Mouse (Mus musculus): Measurements from ENCODE around the gene Pla2g2f.

The Pla2g2f gene

GRCm38 (mm10) chr4:138716697-138717096 is 40.7 kb downstream of the Pla2g2f start:
- no peak for DNase-seq (ENCODE audit: low spot score in 2 of 2)

DNA sequence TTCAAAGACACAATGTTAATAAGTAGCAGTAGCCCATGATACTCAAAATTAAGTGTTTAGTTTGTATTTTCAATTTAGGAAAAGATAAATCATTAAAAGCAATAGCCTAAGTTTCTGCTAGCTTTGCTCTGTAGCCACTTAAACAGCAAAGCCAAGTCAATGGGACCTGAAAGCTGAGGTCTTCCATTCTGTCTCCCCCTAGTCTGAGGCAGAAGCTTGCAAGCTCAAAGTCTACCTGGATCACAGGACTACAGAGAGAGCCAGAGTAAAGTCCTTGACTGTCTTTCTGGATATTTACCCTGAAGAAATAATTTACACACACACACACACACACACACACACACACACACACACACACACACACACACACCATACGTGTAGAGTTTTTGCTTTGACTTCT is 43.2 kb downstream of the Pla2g2f start:
- no peak for DNase-seq (ENCODE audit: low spot score in 2 of 2)

DNA sequence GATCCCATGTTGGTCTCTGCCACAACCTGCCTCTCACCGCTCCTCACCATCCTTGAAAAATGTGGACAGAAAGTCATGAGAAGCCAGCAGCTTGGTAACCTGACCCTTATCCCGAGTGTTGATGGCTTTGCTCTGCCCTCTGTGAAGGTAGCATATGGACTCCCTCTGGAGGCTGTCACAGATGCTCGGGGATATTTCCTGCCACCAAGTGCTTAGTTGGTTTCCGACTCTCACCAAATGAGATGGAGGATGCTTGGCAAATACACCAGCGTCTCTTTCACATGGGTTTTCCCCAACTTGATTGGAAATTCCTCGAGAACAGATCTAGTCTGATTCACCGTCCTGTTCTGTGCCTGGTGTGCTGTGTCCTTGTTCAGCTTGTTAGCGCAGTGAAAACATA is 44.8 kb downstream of the Pla2g2f start:
- no peak for DNase-seq (ENCODE audit: low spot score in 2 of 2)

GRCm38 (mm10) chr4:138712096-138712495 is 45.3 kb downstream of the Pla2g2f start:
- no peak for DNase-seq (ENCODE audit: low spot score in 2 of 2)

DNA sequence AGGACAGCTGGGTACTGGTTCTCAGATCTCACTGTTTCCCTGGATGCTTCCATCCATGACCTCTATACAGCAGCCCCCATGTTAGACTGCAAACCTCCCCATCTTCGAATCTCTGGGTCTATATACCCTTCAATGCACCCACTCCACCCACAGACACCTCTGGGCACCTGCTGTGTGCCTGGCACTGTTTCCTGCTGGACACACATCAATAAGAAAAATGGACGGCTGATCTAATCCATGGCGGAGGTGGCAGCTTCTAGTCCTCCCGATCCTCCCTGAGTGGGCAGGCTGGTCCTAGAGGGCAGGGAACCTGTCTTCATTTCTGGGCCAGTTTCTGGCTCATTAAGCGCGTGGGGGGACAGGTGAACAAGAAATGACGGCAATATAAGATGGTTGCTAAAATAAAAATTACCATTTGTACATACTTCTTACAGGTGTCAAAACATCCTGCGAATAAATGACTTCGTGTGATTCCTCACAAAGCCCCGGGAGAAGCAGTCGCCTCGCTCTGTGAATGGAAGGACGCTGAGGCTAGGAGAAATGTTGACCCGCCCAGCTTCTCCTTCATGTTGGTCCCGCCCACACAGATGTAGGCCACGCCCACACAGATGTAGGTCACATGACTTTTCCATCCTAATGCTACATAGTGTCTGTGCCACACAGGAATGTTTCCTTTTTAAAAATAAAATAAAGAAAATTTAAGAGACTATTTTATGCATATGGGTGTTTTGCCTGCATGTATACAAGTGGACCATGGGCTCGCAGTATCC is 46.2 kb downstream of the Pla2g2f start:
- DNase-seq (ENCODE audit: low spot score in 2 of 2), result no peak

GRCm38 (mm10) chr4:138710633-138711032 is 46.8 kb downstream of the Pla2g2f start:
- DNase-seq (ENCODE audit: low spot score in 2 of 2), result no peak

GRCm38 (mm10) chr4:138709944-138710343 is 47.5 kb downstream of the Pla2g2f start:
- no peak for DNase-seq (ENCODE audit: low spot score in 2 of 2)

DNA sequence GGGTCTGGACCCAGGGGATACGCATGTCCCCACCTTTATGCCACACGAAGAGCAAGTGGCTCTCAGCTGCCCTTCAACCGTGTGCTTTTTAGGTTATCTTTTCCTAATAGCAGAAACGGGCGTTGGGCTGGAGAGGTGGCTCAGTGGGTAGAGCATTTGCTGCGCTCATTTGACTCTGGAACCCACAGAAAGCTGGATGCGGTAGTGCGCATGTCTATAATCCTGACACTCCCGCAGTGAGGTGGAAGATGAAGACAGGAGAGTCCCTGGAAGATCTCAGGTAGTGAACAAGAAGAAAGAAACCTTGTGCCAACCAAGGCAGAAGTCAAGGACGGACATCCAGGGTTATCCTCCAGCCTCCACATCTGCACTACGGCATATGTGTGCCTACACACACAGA is 48.2 kb downstream of the Pla2g2f start:
- DNase-seq (ENCODE audit: low spot score in 2 of 2), result no peak

GRCm38 (mm10) chr4:138708636-138709035 is 48.8 kb downstream of the Pla2g2f start:
- peak in 1 of 2 experiments; percentile 38 for DNase-seq (ENCODE audit: low spot score in 2 of 2)

DNA sequence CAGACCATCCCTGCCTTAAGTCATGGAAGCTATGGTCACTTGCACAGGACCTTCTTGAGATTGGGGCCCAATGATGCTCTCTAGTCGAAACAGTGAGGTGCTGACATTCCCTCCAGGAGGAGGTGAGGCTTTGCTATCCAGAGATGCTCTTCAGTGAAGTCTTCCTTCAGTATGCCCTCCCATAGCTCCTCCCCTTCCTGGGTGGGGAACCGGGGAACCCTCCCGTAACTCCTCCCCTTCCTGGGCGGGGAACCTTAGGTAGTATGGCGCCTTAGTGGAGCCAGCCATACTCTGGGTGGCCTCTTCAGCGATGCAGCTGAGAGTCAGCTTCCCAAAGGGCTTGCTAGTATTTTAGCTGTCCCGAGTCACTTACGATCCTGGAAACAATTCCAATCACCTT is 50.8 kb downstream of the Pla2g2f start:
- no peak for DNase-seq (ENCODE audit: low spot score in 2 of 2)

DNA sequence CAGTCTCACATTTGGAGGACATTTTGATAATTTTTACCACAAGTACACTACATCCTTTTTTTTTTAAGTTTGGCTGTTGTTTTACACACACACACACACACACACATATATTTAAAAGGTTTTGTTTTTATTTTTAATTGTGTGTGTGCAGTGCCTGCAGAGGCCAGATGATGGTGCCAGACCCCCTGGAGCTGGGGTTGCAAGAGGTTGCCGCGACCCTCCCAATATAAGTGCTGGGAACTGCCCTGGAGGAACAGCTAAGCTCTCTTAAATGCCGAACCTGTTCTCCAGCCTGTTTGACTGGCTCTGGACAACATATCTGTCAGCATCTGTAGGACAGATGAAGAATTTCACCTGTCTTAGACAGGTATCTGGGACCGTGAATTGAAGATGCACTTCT is 53.3 kb downstream of the Pla2g2f start:
- no peak for DNase-seq (ENCODE audit: low spot score in 2 of 2)

DNA sequence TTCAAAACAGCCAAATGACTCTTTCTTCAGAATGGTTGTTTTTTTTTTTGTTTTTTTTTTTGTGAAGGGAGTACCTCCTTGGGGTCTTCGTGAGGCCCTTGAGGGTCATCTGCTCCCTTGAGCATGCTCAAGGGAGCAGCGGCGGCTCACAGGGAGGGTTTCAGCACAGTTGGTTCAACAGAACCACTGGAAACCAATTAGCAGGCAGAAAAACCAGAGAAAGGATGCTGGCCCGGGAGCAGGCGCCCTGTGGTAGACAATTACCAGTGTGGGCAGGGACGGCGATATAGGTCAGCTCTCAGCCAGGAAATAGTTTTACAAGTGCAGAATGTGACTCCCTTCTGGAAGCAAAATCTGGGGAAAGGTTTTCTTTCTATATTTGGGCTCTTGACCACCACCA is 53.8 kb downstream of the Pla2g2f start:
- no peak for DNase-seq (ENCODE audit: low spot score in 2 of 2)

DNA sequence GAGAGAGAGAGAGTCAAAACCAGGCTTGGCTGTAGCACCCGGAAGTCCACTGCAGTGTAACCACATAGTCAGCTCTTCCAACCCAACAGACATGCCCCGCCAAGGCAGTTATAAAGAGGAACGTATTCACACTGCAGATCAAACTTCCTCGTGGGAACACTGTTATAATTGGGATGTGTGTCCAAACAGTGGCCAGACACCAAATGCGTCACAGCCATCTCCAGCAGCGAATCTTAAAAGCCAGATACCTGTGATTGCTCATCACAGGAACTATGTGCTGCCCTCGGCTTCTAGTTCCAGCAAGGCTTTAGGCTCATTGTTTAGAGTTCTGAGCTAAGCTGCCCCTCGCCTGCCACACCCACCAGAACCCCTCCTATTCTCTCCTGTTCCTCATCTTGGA is 54.9 kb downstream of the Pla2g2f start:
- DNase-seq (ENCODE audit: low spot score in 2 of 2), result no peak

- no peak for DNase-seq (ENCODE audit: low spot score in 2 of 2)
Measured at GRCm38 (mm10) chr4:138702031-138702430, 55.4 kb downstream of the Pla2g2f start.

- DNase-seq (ENCODE audit: low spot score in 2 of 2), result no peak
Measured at GRCm38 (mm10) chr4:138701111-138701510, 56.3 kb downstream of the Pla2g2f start.
